Mouse (Mus musculus) G1E (cell line): ENCODE data around the gene Col4a2. TPM values are rescaled to one million over a fixed set of nuclear protein-coding genes. Genes with fewer than 3 reads are reported as not detected.

Experiments used
- ATAC-seq: 2 replicates; pipeline ENCODE4 v1.8.0; 2016; ENCODE audit warnings: mild to moderate bottlenecking; ENCODE audit not compliant: insufficient number of reproducible peaks, poor library complexity, low FRiP score, severe bottlenecking; ENCODE audit errors: extremely low read depth
- DNase-seq: peaks from one replicate; pipeline ENCODE4 v3.0.0; 2012; ENCODE audit warnings: low spot score
- H3K27me3 ChIP-seq: 2 replicates; pipeline ENCODE4 v1.6.1; 2012; ENCODE audit warnings: mild to moderate bottlenecking, low read length, inconsistent platforms; ENCODE audit not compliant: insufficient read depth
- H3K36me3 ChIP-seq: replicated peaks from 2 replicates; pipeline ENCODE3; 2012; ENCODE audit warnings: mild to moderate bottlenecking, inconsistent platforms
- H3K4me1 ChIP-seq: 2 replicates; pipeline ENCODE4 v1.6.1; 2012; ENCODE audit warnings: low read depth, low read length, inconsistent platforms, mixed read lengths; ENCODE audit not compliant: insufficient read depth
- H3K4me3 ChIP-seq: 2 replicates; pipeline ENCODE4 v1.5.1; 2012; ENCODE audit warnings: low read depth, mild to moderate bottlenecking, inconsistent platforms, low read length, moderate library complexity, mixed read lengths
- H3K9me3 ChIP-seq: replicated peaks from 2 replicates; pipeline ENCODE4 v1.6.1; 2012; ENCODE audit warnings: inconsistent platforms
- CTCF ChIP-seq: IDR thresholded peaks from 2 replicates; pipeline ENCODE4 v1.5.1; 2012; ENCODE audit warnings: low read depth, low read length, inconsistent platforms, mixed read lengths
- GATA1 ChIP-seq: IDR thresholded peaks from 2 replicates; pipeline ENCODE4 v1.6.1; 2012; ENCODE audit warnings: borderline replicate concordance, low read length, inconsistent platforms, mixed read lengths
- GATA2 ChIP-seq: IDR thresholded peaks from 2 replicates; pipeline ENCODE4 v1.6.1; 2012; ENCODE audit warnings: low read depth, low read length, inconsistent platforms, borderline replicate concordance
- POLR2AphosphoS5 ChIP-seq: IDR thresholded peaks from 2 replicates; pipeline ENCODE4 v1.6.1; 2012; ENCODE audit warnings: low read depth, low read length, inconsistent platforms; ENCODE audit not compliant: insufficient replicate concordance
- TAL1 ChIP-seq: conservative IDR thresholded peaks from 2 replicates; pipeline ENCODE4 v1.6.1; 2012; ENCODE audit warnings: low read depth, low read length, inconsistent platforms, mixed read lengths
- polyA plus RNA-seq: library from polyadenylated mRNA; stranded (reverse); fragments of >175 nt; gene quantifications from 2 replicates; pipeline ENCODE4 v1.2.3, GENCODE M21; 2012
- total RNA-seq, 2 experiments: library from RNA; stranded (forward) in 1 of 2; stranded (reverse) in 1 of 2; fragments of 200-1000 nt in 1 of 2; fragments of >200 nt in 1 of 2; fragmentation: Nextera tagmentation in 1 of 2; gene quantifications; 2 replicates each; pipeline ENCODE4 v1.2.3; 2014 to 2017

Gene Col4a2
- total and polyA plus RNA-seq, 3 experiments = 0.05 TPM; not detected in 2

DNA sequence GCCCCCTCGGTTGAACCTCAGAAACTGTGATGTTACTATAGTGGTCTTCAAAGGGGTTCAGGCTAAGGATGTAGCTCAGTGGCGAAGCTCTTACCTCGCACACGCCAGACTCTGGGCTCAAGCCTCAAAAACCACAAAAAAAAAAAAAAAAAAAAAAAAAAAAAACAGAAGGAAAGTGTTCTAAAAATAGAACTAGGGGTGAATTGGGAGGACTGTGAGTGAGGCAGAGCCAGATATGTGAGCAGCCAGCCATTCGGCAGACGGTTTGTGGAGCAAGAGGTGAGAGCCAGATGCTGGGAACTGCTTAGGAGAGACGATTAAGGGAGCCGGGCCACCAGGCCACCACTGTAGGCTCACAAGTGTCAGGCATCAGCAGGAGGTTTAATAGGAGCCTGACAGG, 81.0 kb downstream of the Col4a2 start:
- peaks cover 24% of the 10 kb centered on the region for H3K27me3 ChIP-seq
- DNase-seq = no peak
- peaks cover 4% of the 10 kb centered on the region; the same call in 1 of the 2 replicates for H3K9me3 ChIP-seq
- no peaks in the 10 kb centered on the region for H3K36me3 ChIP-seq
- no peak for ATAC-seq
- TF ChIP-seq POLR2AphosphoS5 = no peak
- no peak for TF ChIP-seq GATA1
- no peak for TF ChIP-seq GATA2
- TF ChIP-seq CTCF = no peak
- TF ChIP-seq TAL1 = no peak
- no peaks in the 10 kb centered on the region for H3K4me1 ChIP-seq
- H3K4me3 ChIP-seq = no peak overlapping the region

DNA sequence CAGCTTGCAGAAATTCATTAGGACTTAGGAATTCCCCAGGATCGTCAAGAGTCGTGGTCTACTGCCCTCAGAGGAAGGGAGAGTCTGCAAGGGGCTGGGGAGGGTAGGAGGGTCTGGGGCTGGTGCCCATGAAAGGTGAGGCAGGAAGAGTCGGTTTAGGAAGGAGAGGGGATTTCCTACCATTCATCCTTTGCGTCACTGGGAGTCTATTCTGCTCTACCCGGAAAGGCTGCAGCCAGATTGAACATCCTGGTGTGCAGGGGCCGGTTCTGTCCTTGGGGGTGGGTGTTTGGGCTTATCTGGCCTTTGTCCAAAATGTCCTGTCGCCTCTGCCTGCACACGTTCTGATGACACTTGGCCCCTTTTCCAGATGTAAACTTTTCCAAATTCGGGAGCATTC, 82.2 kb downstream of the Col4a2 start:
- Histone ChIP-seq H3K4me3 (no peak overlapping the region), H3K36me3 (no peaks in the 10 kb centered on the region), H3K9me3 (peaks cover 4% of the 10 kb centered on the region; the same call in 1 of the 2 replicates), H3K4me1 (no peaks in the 10 kb centered on the region), H3K27me3 (peaks cover 23% of the 10 kb centered on the region)
- DNase-seq (no peak), ATAC-seq (no peak)
- TF ChIP-seq GATA1 (no peak), GATA2 (no peak), CTCF (no peak), POLR2AphosphoS5 (no peak), TAL1 (no peak)

GRCm38 (mm10) chr8:11395601-11396000, 83.0 kb downstream of the Col4a2 start:
- ATAC-seq = no peak
- Histone ChIP-seq H3K36me3 (no peaks in the 10 kb centered on the region), H3K27me3 (peaks cover 21% of the 10 kb centered on the region)

DNA sequence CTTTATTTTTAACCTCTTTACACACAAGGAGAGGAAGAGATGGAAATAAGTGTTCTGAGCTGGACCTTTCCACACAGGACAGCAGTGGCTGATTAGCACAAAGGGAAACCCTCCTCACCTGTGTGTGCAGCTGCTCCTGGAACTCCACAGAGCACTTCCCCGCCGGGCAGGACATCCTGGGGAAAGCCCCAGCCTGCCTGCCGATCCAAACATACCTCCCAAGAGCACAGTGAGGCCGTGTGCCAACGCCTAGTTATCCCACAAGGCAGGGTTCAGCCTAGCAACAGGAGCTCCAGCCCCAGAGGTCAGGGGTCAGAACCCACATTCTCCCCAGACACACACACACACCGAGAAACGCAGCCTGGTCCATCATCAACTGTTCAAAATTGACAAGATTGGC, 83.5 kb downstream of the Col4a2 start:
- Histone ChIP-seq H3K4me3 (no peak overlapping the region), H3K36me3 (no peaks in the 10 kb centered on the region), H3K9me3 (peaks cover 4% of the 10 kb centered on the region; the same call in 1 of the 2 replicates), H3K4me1 (no peaks in the 10 kb centered on the region), H3K27me3 (peaks cover 21% of the 10 kb centered on the region)
- no peak for ATAC-seq
- no peak for DNase-seq
- TF ChIP-seq TAL1 (no peak), GATA1 (no peak), POLR2AphosphoS5 (no peak), GATA2 (no peak), CTCF (no peak)

More at GRCm38 (mm10) chr8:11395601-11396000, 83.0 kb downstream of the Col4a2 start:
- TF ChIP-seq GATA1 = no peak
- TF ChIP-seq POLR2AphosphoS5 = no peak
- TF ChIP-seq CTCF = no peak
- no peak for TF ChIP-seq GATA2
- TF ChIP-seq TAL1 = no peak
- H3K9me3 ChIP-seq = peaks cover 4% of the 10 kb centered on the region; the same call in 1 of the 2 replicates
- DNase-seq = no peak
- H3K4me3 ChIP-seq = no peak overlapping the region
- H3K4me1 ChIP-seq = no peaks in the 10 kb centered on the region

- no peaks in the 10 kb centered on the region for H3K4me1 ChIP-seq
- no peak for ATAC-seq
- TF ChIP-seq TAL1 = no peak
- TF ChIP-seq GATA2 = no peak
- no peak for TF ChIP-seq GATA1
- no peak for TF ChIP-seq CTCF
- TF ChIP-seq POLR2AphosphoS5 = no peak
Observed at GRCm38 (mm10) chr8:11397126-11397525, 84.5 kb downstream of the Col4a2 start.

DNA sequence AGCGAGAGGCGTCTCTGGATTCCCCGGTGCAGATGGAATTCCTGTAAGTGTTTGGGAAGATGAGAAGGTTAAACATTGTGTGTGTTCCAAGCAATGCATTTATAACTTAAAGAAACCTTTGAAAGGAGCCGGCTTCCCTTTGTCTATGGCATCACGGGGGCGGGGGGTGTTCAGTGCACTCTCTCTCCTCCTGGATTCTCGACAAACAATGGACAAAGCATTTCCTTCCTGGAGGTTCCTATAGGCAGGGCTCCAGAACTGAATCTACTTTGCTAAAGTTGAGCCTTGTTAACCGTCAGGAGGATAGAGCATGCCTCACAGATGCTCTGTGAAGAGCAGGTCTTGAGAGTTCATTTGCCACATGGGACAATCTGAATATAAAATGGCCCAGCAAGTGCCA, 87.1 kb downstream of the Col4a2 start:
- Histone ChIP-seq H3K9me3 (no peaks in the 10 kb centered on the region), H3K36me3 (no peaks in the 10 kb centered on the region), H3K4me3 (no peak overlapping the region), H3K27me3 (peaks cover 13% of the 10 kb centered on the region), H3K4me1 (no peaks in the 10 kb centered on the region)
- TF ChIP-seq POLR2AphosphoS5 = no peak
- no peak for TF ChIP-seq TAL1
- TF ChIP-seq GATA1 = no peak
- no peak for TF ChIP-seq CTCF
- TF ChIP-seq GATA2 = no peak
- ATAC-seq (no peak), DNase-seq (no peak)

More at GRCm38 (mm10) chr8:11397126-11397525, 84.5 kb downstream of the Col4a2 start:
- Histone ChIP-seq H3K4me3 (no peak overlapping the region), H3K27me3 (peaks cover 19% of the 10 kb centered on the region), H3K9me3 (peaks cover 2% of the 10 kb centered on the region; the same call in 1 of the 2 replicates), H3K36me3 (no peaks in the 10 kb centered on the region)
- DNase-seq = no peak

- no peak for DNase-seq
- H3K4me1 ChIP-seq = no peaks in the 10 kb centered on the region
- H3K9me3 ChIP-seq = no peaks in the 10 kb centered on the region
- TF ChIP-seq GATA1 (no peak), CTCF (no peak), GATA2 (no peak), TAL1 (no peak), POLR2AphosphoS5 (no peak)
- no peak for ATAC-seq
- H3K36me3 ChIP-seq = no peaks in the 10 kb centered on the region
- no peak overlapping the region for H3K4me3 ChIP-seq
- peaks cover 9% of the 10 kb centered on the region for H3K27me3 ChIP-seq
Observed at GRCm38 (mm10) chr8:11400244-11400643, 87.6 kb downstream of the Col4a2 start.
